Mouse (Mus musculus) hindbrain, embryonic 14.5 days (tissue): ENCODE measurements around the gene Gm9732. TPM values are rescaled to one million over a fixed set of nuclear protein-coding genes. Genes with fewer than 3 reads are reported as not detected.
"Not testable (repeated sequence)": the region's sequence is repeated elsewhere in the genome, so short reads cannot be mapped to it uniquely, and the experiment has no call there.

Experiments used
- ATAC-seq: fragments of 200-750 bp; cut with Nextera tagmentation; 2 replicates; pipeline ENCODE4 v1.8.0; 2017; ENCODE audit warnings: moderate number of reproducible peaks, mild to moderate bottlenecking, moderate TSS enrichment, moderate library complexity; ENCODE audit not compliant: low FRiP score
- DNase-seq: peaks from one replicate; pipeline ENCODE4 v3.0.0-alpha.2; 2015; ENCODE audit warnings: low spot score
- H3K27ac ChIP-seq: fragments of 300-500 bp; sonication (generic); 2 replicates; pipeline ENCODE4 v1.5.1; 2014; ENCODE audit warnings: mild to moderate bottlenecking, moderate library complexity
- H3K27me3 ChIP-seq: fragments of 300-500 bp; sonication (generic); 2 replicates; pipeline ENCODE4 v1.6.1; 2014; ENCODE audit warnings: mild to moderate bottlenecking, low read length, mixed read lengths; ENCODE audit not compliant: control insufficient read depth, insufficient read depth
- H3K36me3 ChIP-seq: fragments of 300-500 bp; sonication (generic); replicated peaks from 2 replicates; pipeline ENCODE4 v1.6.1; 2014; ENCODE audit not compliant: control insufficient read depth, insufficient read depth
- H3K4me1 ChIP-seq: fragments of 300-500 bp; sonication (generic); replicated peaks from 2 replicates; pipeline ENCODE4 v1.6.1; 2014; ENCODE audit warnings: antibody characterized with exemption, low read length, mixed read lengths; ENCODE audit not compliant: control insufficient read depth, insufficient read depth
- H3K4me2 ChIP-seq: fragments of 300-500 bp; sonication (generic); replicated peaks from 2 replicates; pipeline ENCODE4 v1.6.1; 2014; ENCODE audit warnings: mild to moderate bottlenecking, moderate library complexity
- H3K4me3 ChIP-seq: fragments of 300-500 bp; sonication (generic); replicated peaks from 2 replicates; pipeline ENCODE4 v1.5.1; 2014; ENCODE audit warnings: mild to moderate bottlenecking, low read length
- H3K9ac ChIP-seq: fragments of 300-500 bp; sonication (generic); 2 replicates; pipeline ENCODE4 v1.6.1; 2014
- H3K9me3 ChIP-seq: fragments of 300-500 bp; sonication (generic); 2 replicates; pipeline ENCODE4 v1.6.1; 2016; ENCODE audit warnings: low read length; ENCODE audit not compliant: control insufficient read depth
- WGBS: fragments of 180-500 bp; shearing (Covaris S2); extraction: QIAGEN DNeasy Blood & Tissue Kit; methylation state at CpG from one replicate; pipeline ENCODE4 v1.1.7; 2014; 5-methylcytosine and 5-hydroxymethylcytosine counted together
- polyA plus RNA-seq: library from polyadenylated mRNA; unstranded; fragments of >200 nt; fragmentation: Nextera tagmentation; extraction: Ambion mirVana; gene quantifications from 2 replicates; pipeline ENCODE4 v1.2.1, GENCODE M21; 2014

The Gm9732 gene
- polyA plus RNA-seq, 1 experiment from 2014 or later, result not detected

DNA sequence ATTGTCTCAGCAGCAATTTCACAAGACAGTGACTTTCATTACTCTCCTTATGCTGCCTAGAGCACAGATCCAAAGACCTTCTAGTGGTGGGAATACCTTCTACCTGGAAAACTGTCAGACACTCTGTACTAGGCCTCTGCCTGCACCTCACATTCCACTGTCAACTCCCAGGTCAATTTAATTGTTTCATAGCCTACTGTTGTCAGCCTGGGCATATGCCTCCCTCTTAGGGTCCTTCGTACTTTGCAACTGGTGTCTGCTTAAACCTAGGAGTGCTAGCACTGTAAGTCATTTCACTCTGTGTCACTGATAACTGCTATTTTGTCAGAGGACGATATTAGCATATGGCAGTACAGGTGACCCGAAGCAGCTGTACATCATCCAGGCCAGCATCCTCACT is 5.6 kb upstream of the Gm9732 start:
- H3K4me1 ChIP-seq, H3K27ac ChIP-seq, DNase-seq, H3K4me2 ChIP-seq, H3K27me3 ChIP-seq, H3K9me3 ChIP-seq, ATAC-seq, H3K36me3 ChIP-seq, H3K4me3 ChIP-seq, H3K9ac ChIP-seq: not testable (repeated sequence)
- WGBS, result 90% methylated on average over 3 of the region's 3 CpGs

DNA sequence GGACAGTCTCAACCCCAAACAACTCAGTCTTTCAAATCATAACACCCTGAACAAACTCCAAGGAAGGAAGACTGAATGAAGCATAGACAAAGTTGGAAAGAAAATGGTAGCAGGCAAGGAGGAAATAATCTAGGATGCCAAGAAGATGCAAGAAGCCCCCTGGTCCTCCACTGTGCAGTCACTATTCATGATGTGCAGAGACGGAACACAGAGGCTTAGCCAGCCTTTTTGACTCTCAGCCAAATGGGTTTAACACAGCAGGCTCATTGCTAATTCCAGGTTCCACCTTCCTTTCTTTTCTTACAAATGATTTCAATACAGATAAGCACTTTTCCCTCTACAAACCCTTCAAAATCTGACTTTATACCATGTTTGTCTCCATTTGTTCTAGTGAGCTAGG is 1.7 kb upstream of the Gm9732 start:
- H3K9ac ChIP-seq, H3K36me3 ChIP-seq, H3K9me3 ChIP-seq, H3K27me3 ChIP-seq, H3K4me2 ChIP-seq, H3K4me3 ChIP-seq, ATAC-seq, DNase-seq, H3K4me1 ChIP-seq, H3K27ac ChIP-seq: not testable (repeated sequence)
- 63% methylated on average over 1 of the region's 1 CpGs for WGBS

DNA sequence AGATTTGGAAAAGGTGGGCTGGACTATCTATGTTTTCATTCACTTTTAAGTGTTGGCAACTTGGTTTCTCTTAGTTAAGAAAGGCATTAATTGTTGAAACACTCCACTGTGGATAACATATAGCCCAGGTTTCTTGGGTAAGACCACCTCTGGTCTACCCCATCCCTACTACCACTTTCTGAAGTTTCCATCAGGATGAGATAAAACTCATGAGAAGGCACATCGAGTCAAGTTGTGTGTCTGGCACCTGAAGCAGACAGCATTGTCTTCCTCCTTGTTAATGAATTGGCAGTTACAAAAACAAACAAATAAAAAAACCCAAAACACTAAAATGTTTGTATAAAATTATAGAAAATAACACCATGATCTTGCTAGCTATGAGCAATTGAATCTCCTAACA is 916 bp downstream of the Gm9732 start:
- DNase-seq, H3K36me3 ChIP-seq, H3K27ac ChIP-seq, H3K4me2 ChIP-seq, H3K9ac ChIP-seq, H3K4me1 ChIP-seq, ATAC-seq, H3K4me3 ChIP-seq, H3K27me3 ChIP-seq, H3K9me3 ChIP-seq: not testable (repeated sequence)
- WGBS, result 90% methylated on average over 1 of the region's 1 CpGs

DNA sequence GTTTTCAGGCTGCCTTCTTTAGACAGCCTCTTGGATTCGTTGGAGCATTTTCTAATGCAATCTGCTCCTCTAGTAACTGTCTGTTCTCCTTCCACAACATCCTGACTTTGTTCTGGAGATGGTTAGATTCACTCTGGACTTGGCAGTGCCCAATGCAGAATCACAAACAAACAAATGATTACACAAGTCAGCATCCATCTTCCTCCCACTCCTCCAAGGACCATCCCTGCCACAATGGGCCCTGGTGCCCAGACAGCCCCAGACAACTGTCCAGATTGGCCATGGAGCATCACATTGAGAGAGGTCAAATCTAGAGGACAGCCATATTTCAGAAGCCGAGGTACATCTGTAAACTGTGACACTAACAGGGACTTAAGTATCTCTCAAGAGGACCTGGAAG is 2.6 kb downstream of the Gm9732 start:
- H3K9me3 ChIP-seq, ATAC-seq, H3K4me1 ChIP-seq, DNase-seq, H3K4me3 ChIP-seq, H3K27me3 ChIP-seq, H3K9ac ChIP-seq, H3K27ac ChIP-seq, H3K36me3 ChIP-seq, H3K4me2 ChIP-seq: not testable (repeated sequence)
- WGBS, result 67% methylated on average over 2 of the region's 2 CpGs

DNA sequence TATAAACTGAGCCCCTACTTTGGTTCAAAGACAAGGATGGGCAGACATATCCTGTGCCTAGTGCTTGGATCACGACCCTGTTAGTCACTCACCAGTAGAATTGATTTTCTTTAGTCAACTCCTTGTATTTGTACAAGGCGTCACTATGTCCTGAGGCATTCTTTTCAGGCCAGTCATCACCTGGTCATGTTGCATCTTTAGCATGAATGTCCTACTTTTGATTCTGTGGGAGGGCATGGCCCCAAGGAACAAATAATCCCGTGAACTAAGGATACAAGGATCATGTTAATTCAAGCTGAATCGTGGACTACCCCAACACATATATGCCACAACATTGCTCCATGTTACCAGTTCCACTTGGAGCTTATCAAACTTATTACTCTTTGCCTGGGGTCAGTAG is 3.3 kb downstream of the Gm9732 start:
- H3K36me3 ChIP-seq, DNase-seq, H3K4me1 ChIP-seq, H3K9ac ChIP-seq, ATAC-seq, H3K4me3 ChIP-seq, H3K27ac ChIP-seq, H3K4me2 ChIP-seq, H3K9me3 ChIP-seq, H3K27me3 ChIP-seq: not testable (repeated sequence)
- 60% methylated on average over 4 of the region's 4 CpGs for WGBS

DNA sequence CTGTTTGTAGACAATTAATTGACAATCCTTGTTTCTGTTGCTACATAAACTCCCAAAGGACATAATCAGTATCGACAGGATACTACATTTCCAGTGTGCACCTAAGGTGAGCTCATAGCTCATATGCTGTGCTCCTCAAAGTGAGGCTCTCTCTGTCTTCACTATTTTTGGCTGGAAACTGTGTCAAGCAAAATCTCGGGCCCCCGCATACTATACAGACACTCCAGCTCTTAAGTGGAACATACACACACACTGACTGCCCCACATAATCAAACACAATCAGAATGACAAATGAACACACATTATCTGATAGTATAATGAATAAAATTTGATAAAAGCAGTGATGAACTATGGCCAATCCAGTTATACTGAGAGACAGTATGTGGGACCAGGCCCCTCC is 3.8 kb downstream of the Gm9732 start:
- not testable (repeated sequence) for H3K4me2 ChIP-seq, H3K27ac ChIP-seq, H3K9ac ChIP-seq, H3K4me1 ChIP-seq, H3K27me3 ChIP-seq, H3K4me3 ChIP-seq, H3K9me3 ChIP-seq, H3K36me3 ChIP-seq, DNase-seq, ATAC-seq
- 88% methylated on average over 3 of the region's 3 CpGs for WGBS

DNA sequence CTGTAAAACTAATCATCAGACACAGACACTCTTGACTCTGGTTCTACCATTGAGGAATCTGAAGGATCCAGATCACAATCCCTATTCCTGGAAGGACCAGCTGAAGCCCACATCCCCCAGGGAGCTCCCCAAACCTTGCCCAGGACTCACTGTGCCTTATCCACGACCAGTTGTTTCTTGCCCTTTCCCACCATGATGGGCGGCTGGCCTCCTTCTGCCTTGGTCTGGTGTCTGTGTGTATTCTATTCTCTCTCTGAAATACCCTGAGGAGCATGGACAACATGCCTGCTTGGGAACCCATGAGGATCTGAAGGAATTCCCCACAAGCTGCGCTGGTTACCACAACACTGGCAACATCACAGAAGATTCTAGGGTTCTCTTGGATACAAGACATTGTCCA is 18.7 kb downstream of the Gm9732 start, which contains the start of gene Gm8127:
Gene Gm8127, minus strand, starts transcription at position 330 of the 400 bp plus-strand sequence.
- DNase-seq, H3K9me3 ChIP-seq, H3K27ac ChIP-seq, H3K4me2 ChIP-seq, H3K9ac ChIP-seq, ATAC-seq, H3K36me3 ChIP-seq, H3K4me1 ChIP-seq, H3K27me3 ChIP-seq, H3K4me3 ChIP-seq: not testable (repeated sequence)
- WGBS, result 82% methylated on average over 3 of the region's 3 CpGs

DNA sequence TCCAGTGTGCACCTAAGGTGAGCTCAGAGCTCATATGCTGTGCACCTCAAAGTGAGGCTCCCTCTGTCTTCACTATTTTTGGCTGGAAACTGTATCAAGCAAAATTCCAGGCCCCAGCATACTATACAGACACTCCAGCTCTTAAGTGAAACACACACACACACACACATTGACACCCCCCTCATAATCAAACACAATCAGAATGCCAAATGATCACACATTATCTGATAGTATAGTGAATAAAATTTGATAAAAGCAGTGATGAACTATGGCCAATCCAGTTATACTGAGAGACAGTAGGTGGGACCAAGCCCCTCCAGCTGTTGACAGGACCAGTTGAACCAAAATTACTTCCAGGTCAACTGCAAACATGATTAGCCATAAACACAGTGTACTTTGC is 44.7 kb downstream of the Gm9732 start:
- H3K27ac ChIP-seq, H3K4me1 ChIP-seq, ATAC-seq, H3K27me3 ChIP-seq, DNase-seq, H3K36me3 ChIP-seq, H3K4me2 ChIP-seq, H3K9ac ChIP-seq, H3K9me3 ChIP-seq, H3K4me3 ChIP-seq: not testable (repeated sequence)

DNA sequence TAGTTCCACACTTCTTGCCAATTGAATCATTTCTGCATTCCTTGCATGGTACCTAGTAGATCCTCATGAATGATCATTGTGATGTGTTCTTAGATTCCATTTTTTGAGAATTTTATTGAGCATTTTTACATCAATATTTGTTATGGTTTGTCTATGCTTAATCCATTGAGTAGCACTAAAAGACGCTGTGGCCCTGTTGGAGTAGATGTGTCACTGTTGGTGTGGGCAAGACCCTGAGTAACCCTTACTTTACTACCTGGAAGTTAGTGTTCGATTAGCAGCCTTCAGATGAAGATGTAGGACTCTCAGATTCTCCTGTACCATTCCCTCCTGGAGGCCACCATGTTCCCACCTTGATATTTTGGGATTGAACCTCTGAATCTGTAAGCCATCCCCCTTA is 53.8 kb downstream of the Gm9732 start:
- not testable (repeated sequence) for H3K9ac ChIP-seq, ATAC-seq, H3K9me3 ChIP-seq, H3K4me3 ChIP-seq, DNase-seq, H3K4me1 ChIP-seq, H3K27me3 ChIP-seq, H3K36me3 ChIP-seq, H3K27ac ChIP-seq, H3K4me2 ChIP-seq
- WGBS, result 79% methylated on average over 2 of the region's 2 CpGs

DNA sequence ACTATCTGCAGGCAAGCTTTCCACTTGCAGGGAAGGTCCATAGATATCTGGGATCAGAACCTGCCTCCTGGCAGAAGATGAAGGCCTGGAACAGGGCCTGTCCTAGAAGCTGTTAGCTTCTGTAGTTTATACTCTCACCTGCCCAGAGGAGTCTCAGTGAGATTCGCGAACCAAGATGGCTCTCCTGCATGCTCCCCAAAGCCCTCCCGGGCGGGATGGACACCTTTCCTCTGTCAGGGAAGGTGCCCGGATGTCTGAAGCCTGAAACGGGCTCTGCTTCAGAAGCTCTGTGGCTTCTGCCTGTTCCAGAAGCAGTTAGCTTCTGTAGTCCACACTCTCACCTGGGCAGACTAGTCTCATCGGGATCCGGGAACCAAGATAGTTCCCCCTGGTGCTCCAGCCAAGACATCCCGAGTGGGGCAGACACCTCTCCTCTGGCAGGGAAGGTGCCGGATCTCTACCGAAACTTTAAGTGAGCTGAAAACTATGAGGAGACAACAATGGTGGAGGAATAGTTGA is 56.6 kb downstream of the Gm9732 start:
- not testable (repeated sequence) for H3K36me3 ChIP-seq, H3K9ac ChIP-seq, H3K27me3 ChIP-seq, H3K4me3 ChIP-seq, H3K4me2 ChIP-seq, H3K9me3 ChIP-seq, ATAC-seq, DNase-seq, H3K4me1 ChIP-seq, H3K27ac ChIP-seq
- 92% methylated on average over 9 of the region's 11 CpGs for WGBS
